Mouse (Mus musculus) myocyte (in vitro differentiated cells): Measurements from ENCODE around the gene Cers5.

ENCODE experiments used
- CEBPB ChIP-seq: IDR thresholded peaks from 2 replicates; pipeline ENCODE4 v1.6.1; 2011; ENCODE audit warnings: mild to moderate bottlenecking, moderate library complexity; ENCODE audit not compliant: poor library complexity, insufficient read depth, severe bottlenecking
- E2F4 ChIP-seq: IDR thresholded peaks from one replicate; pipeline ENCODE4 v1.6.1; 2011; ENCODE audit warnings: mild to moderate bottlenecking, control low read depth, moderate library complexity; ENCODE audit not compliant: insufficient read depth
- MAX ChIP-seq: IDR thresholded peaks from one replicate; pipeline ENCODE4 v1.6.1; 2011; ENCODE audit warnings: low read depth, mild to moderate bottlenecking, control low read depth
- MYOD1 ChIP-seq, 3 experiments: IDR thresholded peaks; one replicate each; pipeline ENCODE4 v1.6.1; 2011; ENCODE audit warnings: control low read depth in 2 of 3, low read depth in 2 of 3, mild to moderate bottlenecking in 2 of 3, moderate library complexity in 1 of 3; ENCODE audit not compliant: insufficient read length in 2 of 3, control insufficient read depth in 1 of 3
- MYOG ChIP-seq, 3 experiments: IDR thresholded peaks; one replicate each; pipeline ENCODE4 v1.6.1; 2011; ENCODE audit warnings: control low read depth in 2 of 3, low read depth in 2 of 3, mild to moderate bottlenecking in 2 of 3; ENCODE audit not compliant: insufficient read length in 2 of 3, control insufficient read depth in 1 of 3, insufficient read depth in 1 of 3
- POLR2A ChIP-seq: IDR thresholded peaks from one replicate; pipeline ENCODE4 v1.6.1; 2011; ENCODE audit warnings: low read depth, mild to moderate bottlenecking, control low read depth, moderate library complexity; ENCODE audit not compliant: insufficient read length
- POLR2AphosphoS2 ChIP-seq: IDR thresholded peaks from one replicate; pipeline ENCODE4 v1.6.1; 2011; ENCODE audit warnings: low read depth, control low read depth; ENCODE audit not compliant: insufficient read length
- REST ChIP-seq: IDR thresholded peaks from one replicate; pipeline ENCODE4 v1.6.1; 2011; ENCODE audit warnings: mild to moderate bottlenecking, control low read depth, moderate library complexity; ENCODE audit not compliant: insufficient read depth, insufficient read length
- SRF ChIP-seq: IDR thresholded peaks from one replicate; pipeline ENCODE4 v1.6.1; 2011; ENCODE audit warnings: low read depth; ENCODE audit not compliant: control insufficient read depth, insufficient read length
- TCF12 ChIP-seq: IDR thresholded peaks from one replicate; pipeline ENCODE4 v1.6.1; 2011; ENCODE audit warnings: mild to moderate bottlenecking, control low read depth; ENCODE audit not compliant: poor library complexity, insufficient read depth, severe bottlenecking
- TCF3 ChIP-seq: IDR thresholded peaks from one replicate; pipeline ENCODE4 v1.6.1; 2011; ENCODE audit warnings: low read depth, control low read depth; ENCODE audit not compliant: insufficient read length
- USF1 ChIP-seq: IDR thresholded peaks from one replicate; pipeline ENCODE4 v1.6.1; 2011; ENCODE audit warnings: low read depth, mild to moderate bottlenecking, control low read depth, moderate library complexity

DNA sequence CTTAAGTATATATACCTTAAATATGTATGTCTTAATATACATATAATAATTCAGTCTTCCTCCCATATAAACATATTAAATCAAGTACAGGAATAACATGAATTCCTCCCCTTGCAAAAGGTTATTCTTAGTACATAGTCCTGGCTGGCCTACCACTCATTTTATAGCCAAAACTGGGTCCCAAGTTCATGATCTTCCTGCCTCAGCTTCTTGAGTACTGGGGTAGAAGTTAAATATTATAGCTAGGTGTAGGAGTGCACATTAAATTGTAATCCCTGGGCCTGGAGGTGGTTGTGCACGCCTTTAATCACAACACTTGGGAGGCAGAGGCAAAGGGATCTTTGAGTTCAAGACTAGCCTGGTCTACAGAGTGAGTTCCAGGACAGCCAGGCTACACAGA, 3.9 kb downstream of the Cers5 start:
- TF ChIP-seq USF1 = no peak
- no peak for TF ChIP-seq E2F4
- TF ChIP-seq MAX = no peak
- no peak for TF ChIP-seq POLR2A
- TF ChIP-seq POLR2AphosphoS2 = no peak
- TF ChIP-seq TCF12 = no peak
- TF ChIP-seq TCF3 = no peak
- TF ChIP-seq MYOG (IDR thresholded peaks at IDR 0.05; ENCODE audit: control insufficient read depth in 1 of 3, insufficient read depth in 1 of 3, insufficient read length in 2 of 3, low read depth in 2 of 3) = no peak
- no peak for TF ChIP-seq MYOD1 (IDR thresholded peaks at IDR 0.05; ENCODE audit: control insufficient read depth in 1 of 3, insufficient read length in 2 of 3, low read depth in 2 of 3)
- no peak for TF ChIP-seq SRF
- TF ChIP-seq REST = no peak
- TF ChIP-seq CEBPB = no peak
